Mouse (Mus musculus) layer of hippocampus, postnatal 25 days (tissue): Measurements from ENCODE around the gene Lad1. TPM values are rescaled to one million over a fixed set of nuclear protein-coding genes. Genes with fewer than 3 reads are reported as not detected.

ENCODE experiments used
- DNase-seq, 2 experiments: peaks; one replicate each; pipeline ENCODE4 v3.0.0; 2022; ENCODE audit warnings: mixed read lengths in 2 of 2, low spot score in 1 of 2; ENCODE audit errors: extremely low spot score in 1 of 2
- total RNA-seq, 2 experiments: library from RNA; stranded (reverse); gene quantifications; 2 replicates each; pipeline ENCODE4 v1.2.3; 2021

The Lad1 gene
- total RNA-seq, 2 experiments from 2014 or later = 1.3 to 2.0 TPM

DNA sequence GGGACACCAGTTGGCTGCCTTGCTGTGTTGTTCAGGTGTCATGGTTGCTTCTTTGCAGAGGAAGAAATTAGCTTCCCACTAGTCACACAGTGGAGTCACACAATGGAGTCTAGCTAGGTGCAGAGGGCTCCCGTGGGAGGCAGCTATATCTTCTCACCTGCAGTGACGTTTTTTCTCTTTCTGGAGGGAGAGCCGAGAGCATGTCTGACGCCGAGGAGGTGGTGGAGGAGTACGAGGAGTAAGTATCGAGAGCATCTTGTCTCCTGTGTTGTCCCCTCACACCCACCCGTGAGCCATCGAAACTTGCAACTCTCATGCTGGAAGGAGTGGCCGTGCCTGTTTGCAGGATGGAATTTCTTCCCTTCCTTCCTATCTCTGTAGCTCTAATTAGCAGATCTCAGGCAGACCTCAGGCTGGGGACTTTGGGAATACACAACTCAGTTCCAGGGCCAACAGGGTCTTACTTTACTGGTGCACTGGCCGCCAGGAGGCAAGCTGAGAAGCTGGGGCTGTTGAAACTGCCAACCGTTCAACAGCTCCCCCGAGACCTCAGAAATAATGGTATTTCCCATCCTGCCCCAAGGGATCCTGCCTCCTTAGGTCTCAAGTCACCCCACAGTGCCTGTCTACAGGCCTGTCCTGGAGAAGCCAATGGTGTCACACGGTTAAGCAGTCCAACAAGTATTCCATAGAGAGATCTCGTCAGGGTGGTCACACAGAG is 22.4 kb downstream of the Lad1 start:
- no peak for DNase-seq

GRCm38 (mm10) chr1:135843519-135844262 is 25.3 kb downstream of the Lad1 start:
- DNase-seq = no peak

- no peak for DNase-seq
Observed at GRCm38 (mm10) chr1:135844481-135844880, 26.1 kb downstream of the Lad1 start.

DNA sequence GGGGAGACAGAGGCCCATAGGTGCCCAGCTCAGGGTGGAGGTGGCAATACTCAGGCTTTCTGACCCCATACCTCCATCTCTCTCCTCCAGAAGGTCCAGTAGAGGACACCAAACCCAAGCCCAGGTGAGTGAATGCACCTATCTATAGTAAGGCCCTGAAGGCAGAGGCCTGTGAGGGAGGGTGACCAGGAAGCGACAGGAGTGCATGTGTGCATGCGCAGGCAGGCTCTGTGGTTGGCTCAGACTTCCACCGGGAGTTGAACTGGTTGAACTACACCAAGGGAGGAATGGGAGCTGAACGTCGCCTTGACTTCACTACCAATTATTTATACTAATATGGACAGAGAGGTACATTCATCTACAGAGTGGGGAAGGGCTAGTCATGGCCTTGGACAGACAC is 28.2 kb downstream of the Lad1 start:
- DNase-seq = no peak

GRCm38 (mm10) chr1:135847139-135847562 is 28.8 kb downstream of the Lad1 start:
- DNase-seq = peak in 1 of 2 experiments; percentile 50

DNA sequence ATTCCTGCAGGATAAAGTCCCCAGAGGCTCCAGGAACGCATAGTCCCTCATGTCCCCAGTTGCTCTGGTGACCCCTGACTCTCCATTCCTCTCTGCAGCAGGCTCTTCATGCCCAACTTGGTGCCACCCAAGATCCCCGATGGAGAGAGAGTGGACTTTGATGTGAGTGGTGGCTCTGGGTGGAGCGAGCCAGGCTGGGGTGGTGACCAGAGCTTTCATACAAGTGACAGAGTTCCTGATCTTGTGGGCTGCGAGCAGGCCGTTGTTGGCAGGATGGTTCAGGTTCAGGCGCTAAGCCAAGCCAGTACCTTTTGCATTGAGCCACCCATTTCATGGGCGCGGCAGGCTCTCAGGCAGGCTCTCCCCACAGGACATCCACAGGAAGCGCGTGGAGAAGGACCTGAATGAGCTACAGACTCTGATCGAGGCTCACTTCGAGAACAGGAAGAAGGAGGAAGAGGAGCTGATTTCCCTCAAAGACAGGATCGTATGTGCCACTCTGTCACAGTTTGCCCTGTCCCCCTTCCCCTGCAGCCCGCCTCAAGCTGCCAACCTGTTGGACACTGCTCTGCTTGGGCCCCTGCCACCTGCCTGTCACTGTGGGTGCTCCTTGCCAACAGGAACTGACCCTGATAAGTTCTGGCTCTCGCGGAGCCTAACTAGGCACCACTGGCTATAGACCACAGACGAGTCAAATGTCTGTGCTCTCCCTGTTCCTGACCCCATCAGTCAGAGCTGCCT is 29.4 kb downstream of the Lad1 start:
- no peak for DNase-seq

GRCm38 (mm10) chr1:135850722-135851512 is 32.5 kb downstream of the Lad1 start:
- DNase-seq = peak in 1 of 2 experiments; percentile 32

GRCm38 (mm10) chr1:135852044-135852756 is 33.8 kb downstream of the Lad1 start:
- no peak for DNase-seq

DNA sequence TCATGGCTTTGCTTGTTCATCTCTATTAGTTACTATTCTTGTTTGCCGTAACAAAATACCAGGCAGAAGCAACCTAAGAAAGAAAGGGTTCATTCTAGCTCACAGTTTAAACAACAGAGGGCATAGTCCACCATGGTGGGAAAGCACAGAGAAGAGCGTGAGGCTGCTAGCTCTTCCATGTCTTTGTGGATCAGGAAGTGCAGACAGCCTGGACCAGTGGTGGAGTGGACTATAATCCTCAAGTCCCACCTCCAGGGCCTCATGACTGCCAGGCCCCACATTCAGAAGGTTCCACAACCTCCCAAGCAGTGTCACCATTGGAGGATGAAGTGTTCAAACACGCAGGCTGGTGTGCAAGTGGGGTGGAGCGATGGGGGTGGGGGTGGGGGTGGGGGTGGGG is 34.8 kb downstream of the Lad1 start:
- no peak for DNase-seq

- no peak for DNase-seq
Observed at GRCm38 (mm10) chr1:135854591-135855343, 36.4 kb downstream of the Lad1 start.

DNA sequence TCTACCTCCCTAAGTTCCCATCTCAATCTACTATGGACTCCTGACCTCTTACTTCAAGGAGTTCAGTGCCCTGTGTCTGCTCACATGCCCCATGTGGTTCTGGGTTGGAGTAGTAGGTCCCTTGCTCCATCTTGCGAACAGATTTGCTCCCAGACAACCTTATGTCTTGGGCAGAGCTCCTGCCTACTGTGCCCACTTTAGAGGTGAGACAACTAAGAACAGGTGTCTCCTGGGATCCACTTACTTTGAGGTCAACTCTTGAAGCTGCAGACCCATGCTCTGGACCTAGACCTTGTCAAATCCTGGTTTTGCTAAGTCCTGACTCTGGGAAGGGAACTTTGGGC is 36.9 kb downstream of the Lad1 start:
- DNase-seq = no peak

DNA sequence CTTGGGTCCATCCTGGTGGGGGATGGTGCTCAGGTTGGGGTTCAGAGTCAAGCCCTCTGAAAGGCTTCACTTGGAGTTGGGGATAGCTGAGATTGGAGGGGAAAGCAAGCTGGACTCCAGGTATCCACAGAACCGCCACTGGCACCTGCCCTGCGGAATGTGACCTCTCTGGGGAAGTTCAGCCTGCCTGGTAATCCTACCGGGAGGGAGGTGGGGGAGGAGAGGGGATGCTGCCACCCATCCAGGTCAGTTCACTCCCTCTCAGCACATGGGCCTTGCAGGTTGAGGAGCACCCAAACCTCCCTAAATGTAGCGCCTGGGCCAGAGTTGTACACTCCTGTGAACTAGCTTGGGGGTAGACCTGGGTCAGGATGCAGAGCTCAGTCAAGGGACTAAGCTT is 37.7 kb downstream of the Lad1 start:
- DNase-seq = no peak

GRCm38 (mm10) chr1:135857137-135857775 is 38.9 kb downstream of the Lad1 start:
- DNase-seq = no peak

- DNase-seq = no peak
Observed at GRCm38 (mm10) chr1:135858533-135858932, 40.1 kb downstream of the Lad1 start.

DNA sequence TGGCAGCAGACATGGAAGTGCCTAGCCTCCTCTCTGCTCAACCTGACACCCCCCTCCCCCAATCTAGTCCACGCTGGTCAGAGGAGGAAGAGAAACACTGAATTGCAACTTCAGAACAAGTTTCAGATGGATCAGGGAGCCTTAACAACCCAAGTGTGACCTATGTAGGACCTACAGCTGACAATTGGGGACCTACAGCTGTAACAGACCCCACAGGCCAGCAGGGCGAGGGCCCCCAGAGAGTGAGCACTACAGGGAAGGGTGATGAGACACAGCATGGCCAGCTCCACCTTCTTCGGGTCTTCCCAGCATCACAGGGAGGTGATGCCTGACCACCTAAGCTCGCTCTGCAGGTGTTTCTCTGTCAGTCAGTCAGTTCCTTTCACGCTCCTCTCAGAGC is 42.7 kb downstream of the Lad1 start:
- DNase-seq = no peak

- DNase-seq = no peak
Observed at GRCm38 (mm10) chr1:135861980-135862552, 43.7 kb downstream of the Lad1 start.

GRCm38 (mm10) chr1:135862561-135862960 is 44.2 kb downstream of the Lad1 start:
- DNase-seq = no peak

GRCm38 (mm10) chr1:135863786-135864335 is 45.5 kb downstream of the Lad1 start:
- DNase-seq = no peak
